Mouse (Mus musculus) forebrain, embryonic 11.5 days (tissue): ENCODE data around the gene Vmn1r103. TPM values are rescaled to one million over a fixed set of nuclear protein-coding genes. Genes with fewer than 3 reads are reported as not detected.
"Not testable (repeated sequence)": the region's sequence is repeated elsewhere in the genome, so short reads cannot be mapped to it uniquely, and the experiment has no call there.

Source experiments
- ATAC-seq: fragments of 200-750 bp; cut with Nextera tagmentation; replicated peaks from 2 replicates; pipeline ENCODE4 v1.8.0; 2017; ENCODE audit warnings: moderate TSS enrichment; ENCODE audit not compliant: low FRiP score
- DNase-seq: peaks from one replicate; pipeline ENCODE4 v3.0.0-alpha.2; 2017; ENCODE audit warnings: low spot score
- H3K27ac ChIP-seq: fragments of 300-500 bp; sonication (generic); 2 replicates; pipeline ENCODE4 v1.5.1; 2014; ENCODE audit warnings: low read depth, low read length
- H3K27me3 ChIP-seq: fragments of 300-500 bp; sonication (generic); 2 replicates; pipeline ENCODE4 v1.6.1; 2014; ENCODE audit warnings: mild to moderate bottlenecking, low read length, mixed read lengths; ENCODE audit not compliant: control insufficient read depth, insufficient read depth
- H3K36me3 ChIP-seq: fragments of 300-500 bp; sonication (generic); 2 replicates; pipeline ENCODE4 v1.6.1; 2014; ENCODE audit warnings: mild to moderate bottlenecking, low read length, moderate library complexity, mixed read lengths; ENCODE audit not compliant: control insufficient read depth, insufficient read depth
- H3K4me1 ChIP-seq: fragments of 300-500 bp; sonication (generic); replicated peaks from 2 replicates; pipeline ENCODE4 v1.6.1; 2014; ENCODE audit warnings: low read length, mixed read lengths; ENCODE audit not compliant: control insufficient read depth, insufficient read depth
- H3K4me2 ChIP-seq: fragments of 300-500 bp; sonication (generic); 2 replicates; pipeline ENCODE4 v1.6.1; 2014; ENCODE audit warnings: low read depth, mild to moderate bottlenecking, low read length, moderate library complexity, mixed read lengths; ENCODE audit not compliant: severe bottlenecking
- H3K4me3 ChIP-seq: fragments of 300-500 bp; sonication (generic); 2 replicates; pipeline ENCODE4 v1.5.1; 2014; ENCODE audit warnings: low read depth, low read length
- H3K9ac ChIP-seq: fragments of 300-500 bp; sonication (generic); 2 replicates; pipeline ENCODE4 v1.6.1; 2014; ENCODE audit warnings: low read length
- H3K9me3 ChIP-seq: fragments of 300-500 bp; sonication (generic); 2 replicates; pipeline ENCODE4 v1.6.1; 2016; ENCODE audit warnings: low read length, mixed read lengths; ENCODE audit not compliant: control insufficient read depth
- WGBS: fragments of 180-500 bp; shearing (Covaris S2); extraction: QIAGEN DNeasy Blood & Tissue Kit; methylation state at CpG from one replicate; pipeline ENCODE4 v1.1.7; 2014; 5-methylcytosine and 5-hydroxymethylcytosine counted together
- polyA plus RNA-seq: library from polyadenylated mRNA; unstranded; fragments of >200 nt; fragmentation: Nextera tagmentation; extraction: Ambion mirVana; gene quantifications from 2 replicates; pipeline ENCODE4 v1.2.1, GENCODE M21; 2014

The Vmn1r103 gene
- not detected in 2 replicates for polyA plus RNA-seq

DNA sequence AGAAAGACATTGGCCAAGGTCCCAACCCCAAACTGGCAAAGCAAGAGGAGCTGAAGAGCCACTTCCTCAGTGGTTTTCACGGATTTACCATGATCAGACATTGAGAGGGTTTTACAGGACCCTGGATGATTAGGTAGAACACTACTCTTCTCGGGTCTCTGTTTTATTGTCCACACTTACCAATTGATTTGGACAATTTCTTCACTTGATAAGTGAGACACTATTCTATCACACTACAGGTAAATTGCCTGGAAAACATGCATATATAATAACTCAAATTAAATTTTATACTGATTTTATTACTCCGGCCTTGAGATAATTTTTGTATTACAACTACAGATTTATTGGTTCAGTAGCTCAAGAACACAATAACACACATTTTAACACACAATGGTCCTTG lies at the start of gene Vmn1r103:
Gene Vmn1r103 (minus strand): TSS at position 101 of the 400 bp plus-strand sequence.
- no CpG with 5 or more reads among the region's 3 CpGs for WGBS
- H3K27me3 ChIP-seq, H3K4me3 ChIP-seq, DNase-seq, ATAC-seq, H3K4me2 ChIP-seq, H3K27ac ChIP-seq, H3K36me3 ChIP-seq, H3K9ac ChIP-seq, H3K9me3 ChIP-seq, H3K4me1 ChIP-seq: not testable (repeated sequence)

DNA sequence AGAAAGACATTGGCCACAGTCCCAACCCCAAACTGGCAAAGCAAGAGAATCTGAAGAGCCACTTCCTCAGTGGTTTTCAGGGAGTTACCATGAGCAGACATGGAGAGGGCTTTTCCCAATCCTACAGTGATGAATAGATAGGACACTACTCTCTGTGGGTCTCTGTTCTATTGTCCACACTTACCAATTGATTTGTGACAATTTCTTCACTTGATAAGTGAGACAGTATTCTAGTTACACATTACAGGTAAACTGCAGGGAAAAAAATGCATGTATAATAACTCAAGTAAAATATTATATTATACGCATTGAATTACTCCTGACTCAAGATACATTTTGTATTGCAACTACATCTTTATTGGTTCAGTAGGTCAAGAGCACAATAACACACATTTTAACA lies 35.3 kb upstream of the Vmn1r103 start, which contains the start of gene Gm5726:
Gene Gm5726 (minus strand): TSS at position 101 of the 400 bp plus-strand sequence.
- H3K4me2 ChIP-seq, DNase-seq, H3K4me1 ChIP-seq, H3K9ac ChIP-seq, H3K9me3 ChIP-seq, H3K27me3 ChIP-seq, H3K36me3 ChIP-seq, ATAC-seq, H3K4me3 ChIP-seq, H3K27ac ChIP-seq: not testable (repeated sequence)
- WGBS, result no CpG with 5 or more reads among the region's 1 CpGs

DNA sequence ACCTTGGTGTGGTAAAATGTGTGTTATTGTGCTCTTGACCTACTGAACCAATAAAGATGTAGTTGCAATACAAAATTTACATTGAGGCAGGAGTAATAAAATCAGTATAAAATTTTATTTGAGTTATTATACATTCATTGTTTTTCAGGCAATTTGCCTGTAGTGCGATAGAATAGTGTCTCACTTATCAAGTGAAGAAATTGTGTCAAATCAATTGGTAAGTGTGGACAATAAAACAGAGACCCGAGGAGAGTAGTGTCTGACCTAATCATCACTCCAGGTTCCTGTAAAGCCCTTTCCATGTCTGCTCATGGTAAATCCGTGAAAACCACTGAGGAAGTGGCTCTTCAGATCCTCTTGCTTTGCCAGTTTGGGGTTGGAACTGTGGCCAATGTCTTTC lies 23.2 kb upstream of the Vmn1r103 start, which contains the start of gene Vmn1r104:
Gene Vmn1r104 (plus strand): TSS at position 301 of the 400 bp plus-strand sequence.
- DNase-seq, ATAC-seq, H3K36me3 ChIP-seq, H3K4me2 ChIP-seq, H3K27ac ChIP-seq, H3K4me1 ChIP-seq, H3K4me3 ChIP-seq, H3K9me3 ChIP-seq, H3K9ac ChIP-seq, H3K27me3 ChIP-seq: not testable (repeated sequence)
- no CpG with 5 or more reads among the region's 3 CpGs for WGBS

DNA sequence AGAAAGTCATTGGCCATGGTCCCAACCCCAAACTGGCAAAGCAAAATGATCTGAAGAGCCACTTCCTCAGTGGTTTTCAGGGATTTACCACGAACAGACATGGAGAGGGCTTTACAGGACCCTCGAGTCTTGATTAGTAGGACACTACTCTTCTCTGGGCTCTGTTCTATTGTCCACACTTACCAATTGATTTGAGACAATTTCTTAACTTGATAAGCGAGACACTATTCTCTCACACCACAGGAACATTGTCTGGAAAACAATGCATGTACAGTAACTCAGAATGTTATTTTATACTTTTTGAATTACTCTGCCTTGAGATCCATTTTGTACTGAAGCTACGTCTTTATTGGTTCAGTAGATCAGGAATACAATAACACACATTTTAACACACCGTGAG lies 35.5 kb downstream of the Vmn1r103 start, which contains the start of gene Gm10670:
Gene Gm10670 (minus strand): TSS at position 101 of the 400 bp plus-strand sequence.
- not testable (repeated sequence) for H3K9me3 ChIP-seq, H3K36me3 ChIP-seq, H3K9ac ChIP-seq, H3K27ac ChIP-seq, DNase-seq, H3K4me3 ChIP-seq, ATAC-seq, H3K4me1 ChIP-seq, H3K27me3 ChIP-seq, H3K4me2 ChIP-seq
- no CpG with 5 or more reads among the region's 5 CpGs for WGBS

Other genes with a start within 250 kb of the Vmn1r103 start
- not detected in 2 replicates for gene Gm5890, start 247.7 kb downstream of the Vmn1r103 start, polyA plus RNA-seq
- gene Gm4133, start 176.5 kb downstream of the Vmn1r103 start, polyA plus RNA-seq, result not detected in 2 replicates
- not detected in 2 replicates for gene Gm5728, start 135.1 kb downstream of the Vmn1r103 start, polyA plus RNA-seq
- gene Vmn1r100, start 92.6 kb downstream of the Vmn1r103 start, polyA plus RNA-seq, result not detected in 2 replicates
- not detected in 2 replicates for gene Vmn1r101, start 67.9 kb downstream of the Vmn1r103 start, polyA plus RNA-seq
- not detected in 2 replicates for gene Gm10670, start 35.6 kb downstream of the Vmn1r103 start, polyA plus RNA-seq
- gene Vmn1r104, start 23.3 kb upstream of the Vmn1r103 start, polyA plus RNA-seq, result not detected in 2 replicates
- gene Gm5726, start 35.2 kb upstream of the Vmn1r103 start, polyA plus RNA-seq, result not detected in 2 replicates
- not detected in 2 replicates for gene Gm4141, start 65.7 kb upstream of the Vmn1r103 start, polyA plus RNA-seq
- not detected in 2 replicates for gene Gm4513, start 88.5 kb upstream of the Vmn1r103 start, polyA plus RNA-seq
- gene Vmn1r107, start 158.4 kb upstream of the Vmn1r103 start, polyA plus RNA-seq, result not detected in 2 replicates
- gene Vmn1r111, start 192.7 kb upstream of the Vmn1r103 start, polyA plus RNA-seq, result not detected in 2 replicates
- gene Gm10668, start 220.1 kb upstream of the Vmn1r103 start, polyA plus RNA-seq, result not detected in 2 replicates